Mouse (Mus musculus) G1E (cell line): ENCODE results near the gene Nsun4.

Source experiments
- CTCF ChIP-seq: IDR thresholded peaks from 2 replicates; pipeline ENCODE4 v1.5.1; 2012; ENCODE audit warnings: low read depth, low read length, inconsistent platforms, mixed read lengths
- GATA1 ChIP-seq: IDR thresholded peaks from 2 replicates; pipeline ENCODE4 v1.6.1; 2012; ENCODE audit warnings: borderline replicate concordance, low read length, inconsistent platforms, mixed read lengths
- GATA2 ChIP-seq: IDR thresholded peaks from 2 replicates; pipeline ENCODE4 v1.6.1; 2012; ENCODE audit warnings: low read depth, low read length, inconsistent platforms, borderline replicate concordance
- POLR2AphosphoS5 ChIP-seq: IDR thresholded peaks from 2 replicates; pipeline ENCODE4 v1.6.1; 2012; ENCODE audit warnings: low read depth, low read length, inconsistent platforms; ENCODE audit not compliant: insufficient replicate concordance
- TAL1 ChIP-seq: conservative IDR thresholded peaks from 2 replicates; pipeline ENCODE4 v1.6.1; 2012; ENCODE audit warnings: low read depth, low read length, inconsistent platforms, mixed read lengths

GRCm38 (mm10) chr4:115987858-115988530, 65.7 kb downstream of the Nsun4 start:
- no peak for TF ChIP-seq CTCF
- no peak for TF ChIP-seq GATA1
- no peak for TF ChIP-seq POLR2AphosphoS5
- TF ChIP-seq GATA2: no peak
- TF ChIP-seq TAL1: no peak
